Mouse (Mus musculus) hindbrain, embryonic 11.5 days (tissue): ENCODE measurements around the gene Tmem158. TPM values are rescaled to one million over a fixed set of nuclear protein-coding genes. Genes with fewer than 3 reads are reported as not detected.

Experiments
- ATAC-seq: fragments of 200-750 bp; cut with Nextera tagmentation; 2 replicates; pipeline ENCODE4 v1.8.0; 2017; ENCODE audit warnings: mild to moderate bottlenecking, moderate TSS enrichment, moderate library complexity; ENCODE audit not compliant: low FRiP score
- DNase-seq: peaks from one replicate; pipeline ENCODE4 v3.0.0-alpha.2; 2015; ENCODE audit warnings: low spot score
- H3K27ac ChIP-seq: fragments of 300-500 bp; sonication (generic); 2 replicates; pipeline ENCODE4 v1.5.1; 2014; ENCODE audit warnings: mild to moderate bottlenecking, low read depth, low read length
- H3K27me3 ChIP-seq: fragments of 300-500 bp; sonication (generic); 2 replicates; pipeline ENCODE4 v1.6.1; 2014; ENCODE audit warnings: mild to moderate bottlenecking, low read length, moderate library complexity, mixed read lengths; ENCODE audit not compliant: control insufficient read depth, insufficient read depth
- H3K36me3 ChIP-seq: fragments of 300-500 bp; sonication (generic); 2 replicates; pipeline ENCODE4 v1.6.1; 2014; ENCODE audit warnings: mild to moderate bottlenecking, low read length, moderate library complexity, mixed read lengths; ENCODE audit not compliant: control insufficient read depth, insufficient read depth
- H3K4me1 ChIP-seq: fragments of 300-500 bp; sonication (generic); replicated peaks from 2 replicates; pipeline ENCODE4 v1.6.1; 2014; ENCODE audit warnings: low read length, mixed read lengths; ENCODE audit not compliant: control insufficient read depth, insufficient read depth
- H3K4me2 ChIP-seq: fragments of 300-500 bp; sonication (generic); replicated peaks from 2 replicates; pipeline ENCODE4 v1.6.1; 2014; ENCODE audit warnings: mild to moderate bottlenecking, low read depth, low read length
- H3K4me3 ChIP-seq: fragments of 300-500 bp; sonication (generic); 2 replicates; pipeline ENCODE4 v1.5.1; 2014; ENCODE audit warnings: low read depth, low read length
- H3K9ac ChIP-seq: fragments of 300-500 bp; sonication (generic); 2 replicates; pipeline ENCODE4 v1.6.1; 2014; ENCODE audit warnings: low read depth, low read length
- H3K9me3 ChIP-seq: fragments of 300-500 bp; sonication (generic); 2 replicates; pipeline ENCODE4 v1.6.1; 2016; ENCODE audit warnings: low read length; ENCODE audit not compliant: control insufficient read depth
- WGBS: fragments of 180-500 bp; shearing (Covaris S2); extraction: QIAGEN DNeasy Blood & Tissue Kit; methylation state at CpG from one replicate; pipeline ENCODE4 v1.1.7; 2014; 5-methylcytosine and 5-hydroxymethylcytosine counted together
- polyA plus RNA-seq: library from polyadenylated mRNA; unstranded; fragments of >200 nt; fragmentation: Nextera tagmentation; extraction: Ambion mirVana; gene quantifications from 2 replicates; pipeline ENCODE4 v1.2.1, GENCODE M21; 2014

Tmem158 gene
- polyA plus RNA-seq, 1 experiment from 2014 or later, result 3.6 TPM

DNA sequence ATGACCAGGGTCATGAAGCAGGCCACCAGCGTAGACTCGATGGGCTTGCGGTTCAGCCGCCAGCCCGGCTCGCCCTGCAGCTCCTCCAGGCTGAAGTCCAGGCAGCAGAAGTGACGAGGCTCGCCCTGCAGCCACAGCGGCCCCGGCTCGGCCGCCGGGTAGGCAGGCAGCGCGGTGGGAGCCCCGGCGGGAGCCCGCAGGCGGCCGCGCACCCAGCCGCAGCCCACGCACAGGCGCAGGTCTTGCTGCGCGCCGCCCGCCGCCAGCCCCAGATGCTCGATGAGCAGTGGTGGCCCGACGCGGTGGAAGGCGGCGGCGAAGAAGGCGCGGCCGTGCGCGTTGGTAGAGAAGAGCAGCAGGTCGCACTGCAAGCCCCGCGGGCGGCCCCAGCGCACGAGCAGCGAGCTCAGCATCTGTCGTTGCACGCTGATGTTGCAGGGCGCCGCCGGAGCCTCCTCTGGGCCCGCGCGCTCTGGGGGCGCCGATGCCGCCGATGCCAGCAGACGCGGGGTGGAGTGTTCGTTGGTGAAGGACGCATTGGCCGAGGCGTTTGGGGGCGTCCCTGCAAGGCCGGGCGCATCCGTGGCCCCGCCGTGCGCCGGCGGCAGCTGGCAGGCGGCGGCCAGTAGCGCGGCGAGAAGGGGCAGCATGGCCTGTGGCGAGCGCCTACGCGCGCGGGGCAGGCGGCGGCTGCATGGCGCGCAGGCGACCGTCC lies 511 bp downstream of the Tmem158 start:
- H3K36me3 ChIP-seq, result no peaks in the 10 kb centered on the region
- WGBS, result under 1% methylated on average over 86 of the region's 92 CpGs
- H3K4me3 ChIP-seq, result peak overlapping the region; percentile 47
- H3K9ac ChIP-seq, result peak overlapping the region; percentile 81
- H3K27ac ChIP-seq, result peak overlapping the region; percentile 3; the same call in 1 of the 2 replicates
- H3K4me1 ChIP-seq, result no peaks in the 10 kb centered on the region
- ATAC-seq, result peak; percentile 87
- 0 out of 2 replicates have a peak, but pooled peaks cover 2% of the 10 kb centered on the region for H3K27me3 ChIP-seq
- peak; percentile 67 for DNase-seq
- H3K4me2 ChIP-seq, result peak overlapping the region; percentile 76
- H3K9me3 ChIP-seq, result no peaks in the 10 kb centered on the region

DNA sequence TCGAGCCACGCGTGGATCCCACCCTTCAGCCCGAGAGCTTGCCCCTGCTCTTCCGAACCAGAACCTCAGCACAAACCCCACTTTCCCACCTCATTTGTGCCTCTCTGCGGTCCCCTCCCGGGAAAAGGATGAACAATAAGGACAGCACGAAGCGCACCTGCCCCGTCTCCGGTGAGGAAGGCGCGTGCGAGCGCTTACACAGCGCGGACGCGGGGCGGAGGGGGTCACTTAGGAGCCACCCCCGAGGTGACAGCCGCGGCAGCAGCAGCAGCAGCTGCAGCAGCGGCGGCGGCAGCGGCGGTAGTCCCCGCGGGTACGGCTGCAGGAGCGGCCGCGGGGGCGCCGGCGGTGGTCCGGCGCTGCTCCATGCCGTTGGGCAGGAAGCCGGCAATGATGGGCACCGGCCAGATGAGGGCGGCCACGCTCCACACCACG lies 1.1 kb downstream of the Tmem158 start:
- H3K4me2 ChIP-seq, result peak overlapping the region; percentile 76
- DNase-seq (peak; percentile 89), ATAC-seq (no peak; the same call in 1 of the 2 replicates)
- H3K27me3 ChIP-seq, result no peaks in the 10 kb centered on the region
- H3K9ac ChIP-seq, result peak overlapping the region; percentile 81
- WGBS, result 1% methylated on average over 44 of the region's 45 CpGs
- H3K9me3 ChIP-seq, result no peaks in the 10 kb centered on the region
- H3K4me3 ChIP-seq, result peak overlapping the region; percentile 47
- no peaks in the 10 kb centered on the region for H3K36me3 ChIP-seq
- H3K4me1 ChIP-seq, result no peaks in the 10 kb centered on the region
- H3K27ac ChIP-seq, result 0 out of 2 replicates have a peak overlapping the region, but pooled peaks have one; percentile 3

DNA sequence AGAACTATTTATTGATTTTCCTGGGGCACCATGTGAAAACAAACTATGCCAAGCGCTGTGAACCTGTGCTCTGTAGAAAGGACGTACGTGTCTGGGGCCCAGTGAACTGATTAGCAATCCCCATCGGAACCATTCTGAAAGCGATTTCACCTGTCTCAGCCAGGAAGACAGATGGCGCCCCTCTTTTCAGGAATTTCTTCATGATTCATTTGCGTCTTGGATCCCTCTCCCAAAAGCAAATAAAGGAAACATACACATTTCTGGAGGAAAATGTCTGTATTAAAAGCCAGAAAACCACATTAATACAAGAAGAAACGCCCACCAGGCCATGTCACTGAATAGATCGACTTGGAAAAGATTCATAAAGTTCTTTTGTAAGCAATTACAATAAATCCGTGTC lies 1.8 kb downstream of the Tmem158 start:
- H3K4me3 ChIP-seq, result no peak overlapping the region
- 28% methylated on average over 10 of the region's 10 CpGs for WGBS

DNA sequence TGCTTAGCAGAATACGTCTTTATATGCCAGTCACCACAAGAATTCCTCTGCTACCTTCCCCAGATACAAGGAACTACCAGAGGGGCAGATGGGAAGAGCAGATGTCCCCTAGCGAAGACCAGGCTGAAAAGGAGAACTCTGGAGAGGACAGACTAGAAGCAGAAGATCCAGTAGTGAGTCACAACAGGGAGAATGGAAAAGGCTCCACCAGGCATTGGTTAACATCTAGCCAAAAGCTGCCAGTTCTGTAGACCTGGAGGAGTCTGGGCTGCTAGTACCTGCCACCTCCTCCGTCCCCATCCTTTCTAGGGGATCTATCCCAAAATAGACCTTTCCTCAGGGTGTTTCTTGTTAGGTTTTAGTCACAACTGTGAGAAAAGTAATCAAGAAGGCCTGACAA lies 4.8 kb downstream of the Tmem158 start:
- H3K27ac ChIP-seq, result no peak overlapping the region
- DNase-seq (no peak), ATAC-seq (no peak)
- no peaks in the 10 kb centered on the region for H3K9me3 ChIP-seq
- H3K27me3 ChIP-seq, result no peaks in the 10 kb centered on the region
- no peak overlapping the region for H3K9ac ChIP-seq
- no peaks in the 10 kb centered on the region for H3K36me3 ChIP-seq
- no peaks in the 10 kb centered on the region for H3K4me1 ChIP-seq
- H3K4me3 ChIP-seq, result no peak overlapping the region
- 86% methylated on average over 3 of the region's 3 CpGs for WGBS
- no peak overlapping the region for H3K4me2 ChIP-seq

More for the DNA sequence above, 1.8 kb downstream of the Tmem158 start:
- Histone ChIP-seq H3K4me2 (no peak overlapping the region; the same call in 1 of the 2 replicates), H3K4me1 (no peaks in the 10 kb centered on the region), H3K36me3 (no peaks in the 10 kb centered on the region), H3K27ac (no peak overlapping the region), H3K9me3 (no peaks in the 10 kb centered on the region), H3K9ac (no peak overlapping the region), H3K27me3 (no peaks in the 10 kb centered on the region)
- ATAC-seq, result no peak
- no peak for DNase-seq

DNA sequence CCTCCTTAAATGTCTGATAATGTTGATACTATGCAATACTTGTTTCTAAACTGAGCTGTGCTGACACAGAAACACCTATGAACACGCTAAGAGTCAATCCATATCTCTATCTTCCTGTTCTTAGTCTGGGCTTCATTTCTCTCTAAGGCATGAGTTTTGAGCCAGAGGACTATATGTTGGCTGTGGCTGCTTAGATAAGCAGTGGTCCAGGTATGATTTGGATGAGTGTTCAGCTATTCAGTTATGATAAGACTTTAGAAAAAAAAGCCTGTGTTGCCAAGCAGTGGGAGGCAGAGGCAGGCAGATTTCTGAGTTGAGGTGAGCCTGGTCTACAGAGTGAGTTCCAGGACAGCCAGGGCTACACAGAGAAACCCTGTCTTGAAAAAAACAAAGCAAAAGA lies 12.6 kb downstream of the Tmem158 start:
- Histone ChIP-seq H3K9me3 (no peaks in the 10 kb centered on the region), H3K27me3 (no peaks in the 10 kb centered on the region), H3K4me3 (no peak overlapping the region), H3K4me1 (no peaks in the 10 kb centered on the region), H3K27ac (no peak overlapping the region), H3K36me3 (no peaks in the 10 kb centered on the region), H3K4me2 (no peak overlapping the region), H3K9ac (no peak overlapping the region)
- WGBS, result 82% methylated on average over 1 of the region's 1 CpGs
- DNase-seq (no peak), ATAC-seq (no peak)

DNA sequence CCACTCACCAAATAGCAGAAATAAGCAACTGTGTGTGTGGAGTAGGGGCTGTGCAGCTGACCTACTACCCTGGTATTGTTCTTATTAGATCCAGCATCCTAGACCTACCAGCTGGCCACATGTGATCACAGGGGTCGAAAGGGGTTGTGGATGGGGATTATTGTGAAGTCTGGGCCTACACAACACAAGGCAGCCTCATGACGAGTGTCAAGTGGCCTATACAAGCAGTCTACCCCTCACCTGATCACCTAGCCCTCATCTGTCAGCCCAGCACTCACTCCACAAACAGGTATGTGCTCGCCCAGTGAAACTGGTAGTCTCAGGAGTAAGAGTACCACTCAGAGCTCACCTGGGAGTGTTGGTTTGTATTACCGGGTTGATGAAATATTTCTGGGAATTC lies 15.4 kb downstream of the Tmem158 start:
- DNase-seq (no peak), ATAC-seq (no peak)
- H3K9me3 ChIP-seq, result no peaks in the 10 kb centered on the region
- H3K27ac ChIP-seq, result no peak overlapping the region
- no peak overlapping the region for H3K4me3 ChIP-seq
- no peaks in the 10 kb centered on the region for H3K27me3 ChIP-seq
- H3K9ac ChIP-seq, result no peak overlapping the region
- no peaks in the 10 kb centered on the region for H3K36me3 ChIP-seq
- 78% methylated on average over 4 of the region's 4 CpGs for WGBS
- H3K4me1 ChIP-seq, result no peaks in the 10 kb centered on the region
- H3K4me2 ChIP-seq, result no peak overlapping the region

DNA sequence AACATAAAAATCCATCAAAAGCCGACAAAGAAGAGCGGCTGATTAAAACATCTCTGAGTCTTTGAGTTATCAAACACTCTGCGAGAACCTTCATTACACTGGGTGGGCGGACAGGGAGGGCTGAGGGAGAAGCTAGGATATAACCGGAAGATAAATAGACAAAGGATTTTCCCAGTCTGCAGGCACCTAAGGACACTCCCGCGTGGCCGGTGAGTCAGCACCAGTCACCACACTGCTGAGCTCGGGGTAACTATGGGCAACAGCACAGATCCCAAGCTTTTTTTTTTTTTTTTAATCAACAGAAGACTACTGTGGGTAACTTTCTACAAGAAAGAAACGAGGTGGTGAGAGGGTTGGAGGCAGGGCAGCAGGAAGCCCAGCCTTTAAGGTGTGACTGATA lies 16.6 kb downstream of the Tmem158 start:
- no peak overlapping the region for H3K9ac ChIP-seq
- 71% methylated on average over 10 of the region's 10 CpGs for WGBS
- H3K4me1 ChIP-seq, result no peaks in the 10 kb centered on the region
- DNase-seq (no peak), ATAC-seq (no peak)
- no peaks in the 10 kb centered on the region for H3K27me3 ChIP-seq
- H3K4me2 ChIP-seq, result no peak overlapping the region
- no peaks in the 10 kb centered on the region for H3K9me3 ChIP-seq
- no peak overlapping the region for H3K27ac ChIP-seq
- H3K4me3 ChIP-seq, result no peak overlapping the region
- no peaks in the 10 kb centered on the region for H3K36me3 ChIP-seq

DNA sequence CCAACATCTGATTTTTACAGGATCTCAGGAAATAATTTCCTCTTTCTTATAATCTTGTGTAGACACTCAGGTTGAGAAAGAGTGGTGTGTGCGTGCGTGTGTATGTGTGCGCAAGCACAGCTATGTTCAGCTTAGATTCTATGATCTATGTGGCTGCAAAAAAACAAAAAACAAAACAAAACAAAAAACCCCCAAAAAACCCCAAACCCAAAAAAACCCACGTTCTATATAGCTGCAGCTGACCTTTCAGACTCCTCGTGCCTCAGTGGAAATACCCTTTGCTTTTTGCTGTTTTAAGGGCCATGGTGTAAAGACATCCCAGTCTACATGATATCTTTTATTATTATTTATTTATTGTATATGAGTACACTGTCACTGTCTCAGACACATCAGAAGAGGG lies 19.4 kb downstream of the Tmem158 start:
- no peak for DNase-seq
- ATAC-seq, result no peak
- WGBS, result 92% methylated on average over 5 of the region's 5 CpGs

DNA sequence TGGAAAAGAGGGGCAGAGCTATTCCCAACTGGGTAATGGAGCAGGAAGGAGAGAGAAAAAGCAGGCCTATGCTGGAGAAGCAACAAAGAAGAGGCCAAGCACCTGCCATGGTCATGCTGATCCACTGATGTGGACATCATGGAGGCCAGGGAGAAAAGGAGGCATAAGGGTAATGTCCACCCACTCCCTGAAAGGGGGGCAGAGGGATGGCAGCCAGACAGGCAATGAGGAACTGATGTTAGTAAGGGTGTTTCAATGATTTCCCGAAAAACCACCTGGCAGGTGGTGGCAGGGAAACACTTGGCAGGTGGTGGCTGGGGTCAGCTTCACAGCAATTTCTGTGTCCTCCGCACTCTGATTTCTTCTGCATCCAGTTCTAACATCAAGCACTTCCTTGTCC lies 19.8 kb downstream of the Tmem158 start:
- Histone ChIP-seq H3K4me2 (no peak overlapping the region), H3K4me3 (no peak overlapping the region), H3K9me3 (no peaks in the 10 kb centered on the region), H3K36me3 (no peaks in the 10 kb centered on the region), H3K4me1 (no peaks in the 10 kb centered on the region), H3K27ac (no peak overlapping the region), H3K27me3 (no peaks in the 10 kb centered on the region), H3K9ac (no peak overlapping the region)
- DNase-seq, result no peak
- ATAC-seq, result no peak
- 93% methylated on average over 2 of the region's 2 CpGs for whole genome bisulfite sequencing

More for the DNA sequence above, 19.4 kb downstream of the Tmem158 start:
- no peak overlapping the region for H3K4me3 ChIP-seq
- no peak overlapping the region for H3K9ac ChIP-seq
- no peaks in the 10 kb centered on the region for H3K27me3 ChIP-seq
- H3K27ac ChIP-seq, result no peak overlapping the region
- no peak overlapping the region for H3K4me2 ChIP-seq
- H3K36me3 ChIP-seq, result no peaks in the 10 kb centered on the region
- no peaks in the 10 kb centered on the region for H3K9me3 ChIP-seq
- no peaks in the 10 kb centered on the region for H3K4me1 ChIP-seq
